Mouse (Mus musculus): Measurements from ENCODE around the gene Cmbl.

Gene Cmbl

DNA sequence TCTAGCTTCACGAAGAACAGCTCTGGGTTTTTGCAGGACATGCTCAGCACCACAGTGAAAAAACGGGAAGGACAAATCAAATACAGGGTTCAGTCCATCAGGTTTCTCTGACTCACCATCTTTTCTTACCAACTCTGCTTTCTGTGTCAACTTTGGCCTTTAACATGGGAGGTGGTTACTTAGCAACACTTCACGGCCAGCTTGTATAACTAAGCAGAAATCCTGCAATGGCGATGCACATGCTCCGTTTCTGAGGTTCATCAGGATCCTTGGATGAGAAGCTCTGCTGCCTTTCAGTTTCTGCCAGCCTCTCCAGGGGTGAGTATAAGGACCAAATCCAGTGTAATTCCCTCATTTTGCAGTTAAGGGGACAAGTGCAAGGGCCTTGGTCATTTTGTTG, at the start of gene Cmbl:
Gene Cmbl (plus strand): TSS at position 206 of the 400 bp plus-strand sequence.
- DNase-seq (ENCODE audit: low read depth, low spot score): no peak

DNA sequence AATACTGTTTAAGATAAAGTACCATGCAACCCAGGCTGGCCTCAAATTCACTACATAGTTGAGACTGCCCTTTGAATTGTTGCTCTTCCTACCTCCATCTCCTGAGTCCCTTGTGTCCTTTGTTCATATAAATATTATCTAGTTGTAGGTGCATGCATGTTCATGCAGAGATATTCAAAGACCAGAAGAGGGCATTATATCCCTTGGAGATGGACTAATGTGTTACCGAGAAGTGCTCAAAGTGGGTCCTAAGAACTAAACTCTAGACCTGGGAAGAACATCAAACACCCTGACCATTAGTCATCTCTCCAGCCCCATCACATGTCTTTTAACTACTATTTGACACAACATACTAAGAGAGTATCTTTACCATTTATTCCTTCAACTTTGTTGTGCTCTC, 48.0 kb upstream of the Cmbl start:
- no peak for DNase-seq (ENCODE audit: low read depth, low spot score)

DNA sequence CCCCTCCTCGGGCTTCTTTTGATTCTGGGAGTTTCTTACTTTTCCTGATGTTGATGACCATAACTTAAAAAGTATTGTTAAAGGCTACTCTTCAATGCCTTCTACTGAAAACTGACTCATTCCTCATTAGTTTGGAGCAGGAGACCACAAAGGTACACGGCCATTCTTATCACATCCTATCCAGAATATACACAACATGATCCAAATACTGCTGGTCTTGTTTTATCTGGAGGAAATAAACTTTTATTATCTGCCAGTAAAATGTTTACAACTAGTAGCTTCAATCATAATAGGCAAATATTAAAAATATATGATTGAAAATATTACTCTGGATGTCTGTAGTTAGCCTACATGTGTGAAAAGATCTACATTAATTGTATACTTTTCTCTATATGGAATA, 46.8 kb upstream of the Cmbl start:
- no peak for DNase-seq (ENCODE audit: low read depth, low spot score)

GRCm38 (mm10) chr15:31519000-31519399, 46.2 kb upstream of the Cmbl start:
- peak; percentile 21 for DNase-seq (ENCODE audit: low read depth, low spot score)

DNA sequence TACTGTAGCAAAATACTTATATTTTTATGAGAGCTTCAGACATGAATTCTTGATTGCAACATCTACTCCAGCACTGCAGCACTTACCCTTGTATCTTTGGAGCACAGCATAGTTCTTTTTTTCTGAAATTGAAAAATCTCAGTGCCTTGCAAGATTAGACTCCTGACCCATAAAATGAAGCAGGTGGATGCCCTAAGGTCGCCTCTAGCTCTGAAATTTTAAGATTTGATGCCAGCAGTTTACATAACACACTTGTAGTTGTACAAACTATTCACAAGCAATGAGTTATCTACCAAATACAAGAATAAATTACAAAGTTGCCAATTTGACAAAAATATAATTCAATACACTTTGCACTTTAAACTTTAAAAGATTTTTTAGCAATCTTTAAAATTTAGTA, 38.7 kb upstream of the Cmbl start:
- DNase-seq (ENCODE audit: low read depth, low spot score): no peak

GRCm38 (mm10) chr15:31528477-31528876, 36.7 kb upstream of the Cmbl start:
- no peak for DNase-seq (ENCODE audit: low read depth, low spot score)

DNA sequence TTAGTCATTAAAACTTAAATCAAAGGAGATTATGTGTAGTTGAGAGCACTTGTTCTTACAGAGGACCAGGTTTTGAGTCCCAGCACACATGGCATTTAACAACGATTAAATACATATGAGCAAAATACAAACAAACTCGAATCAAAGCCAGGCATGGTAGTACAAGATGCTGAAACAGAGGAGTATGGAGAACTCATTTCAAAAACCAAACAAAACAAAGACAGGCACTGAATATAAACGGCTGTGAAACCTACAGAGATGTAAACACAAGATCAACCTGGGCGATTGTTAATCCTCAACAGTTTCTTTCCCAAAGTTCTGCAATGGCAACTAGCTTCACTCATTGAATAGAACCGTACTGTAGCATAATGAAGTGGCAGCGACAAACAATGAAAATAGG, 36.1 kb upstream of the Cmbl start:
- DNase-seq (ENCODE audit: low read depth, low spot score): no peak

- no peak for DNase-seq (ENCODE audit: low read depth, low spot score)
Observed at GRCm38 (mm10) chr15:31529811-31530658, 35.2 kb upstream of the Cmbl start.

DNA sequence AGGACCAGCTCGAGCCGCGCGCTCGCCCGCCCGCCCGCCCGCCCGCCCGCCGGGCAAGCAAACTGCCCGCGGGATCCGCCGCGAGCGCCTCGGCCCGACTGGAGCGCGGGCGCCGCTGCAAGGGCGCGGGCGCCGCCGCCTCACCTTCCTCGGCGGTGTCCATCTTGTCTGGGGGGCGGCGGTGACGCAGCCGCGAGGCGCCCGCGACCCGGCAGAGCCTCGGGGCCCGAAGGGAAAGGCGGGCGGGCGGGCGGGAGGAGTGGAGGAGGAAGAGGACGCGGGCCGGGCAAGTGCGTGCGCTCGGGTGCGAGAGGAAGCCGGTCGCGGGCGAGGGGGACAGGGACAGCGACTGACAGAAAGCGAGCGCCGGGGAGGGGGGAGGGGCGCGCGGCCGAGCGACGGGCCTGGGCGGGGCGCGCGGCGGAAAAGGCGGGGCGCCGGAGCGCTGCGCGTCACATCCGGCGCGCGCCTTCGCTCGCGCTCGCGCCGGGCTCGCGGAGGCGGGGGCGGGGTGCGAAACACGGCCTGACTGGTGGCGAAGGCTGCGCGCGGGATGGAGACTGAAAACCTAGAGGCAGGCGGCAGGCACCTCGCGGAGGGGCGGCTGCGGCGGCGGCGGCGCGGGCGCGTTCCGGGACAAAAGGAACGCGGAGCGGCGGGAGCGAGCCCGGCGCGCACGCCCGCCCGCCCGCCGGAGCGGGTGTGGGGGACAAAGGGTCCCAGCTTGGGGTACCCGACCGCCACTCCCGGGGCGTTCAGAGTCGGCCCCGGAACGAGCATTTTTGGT, 34.3 kb upstream of the Cmbl start, which contains the start of gene March6:
Gene March6 (minus strand): TSS at position 395 of the 787 bp plus-strand sequence.
- peak; percentile 95 for DNase-seq (ENCODE audit: low read depth, low spot score)

GRCm38 (mm10) chr15:31531446-31532330, 33.5 kb upstream of the Cmbl start:
- no peak for DNase-seq (ENCODE audit: low read depth, low spot score)

GRCm38 (mm10) chr15:31532331-31533021, 32.7 kb upstream of the Cmbl start:
- no peak for DNase-seq (ENCODE audit: low read depth, low spot score)

DNA sequence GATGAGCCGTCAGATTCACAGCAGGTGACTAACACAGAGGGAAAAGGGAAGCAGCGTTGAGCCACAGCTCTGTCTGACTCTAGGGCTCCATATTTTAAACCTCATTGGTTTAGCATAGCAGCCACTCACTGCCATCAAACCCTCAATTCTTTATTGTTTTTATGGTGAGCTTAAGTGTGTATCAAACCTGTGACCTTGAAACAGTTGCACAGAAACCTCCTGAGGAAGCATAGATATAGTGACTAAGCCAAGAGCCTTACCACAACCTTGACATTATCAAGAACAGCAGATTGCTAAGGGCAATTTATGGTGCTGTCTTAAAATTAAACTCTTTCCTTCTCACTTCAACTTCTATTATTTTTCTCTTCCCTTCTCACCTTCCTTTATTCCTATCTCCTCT, 31.7 kb upstream of the Cmbl start:
- no peak for DNase-seq (ENCODE audit: low read depth, low spot score)

GRCm38 (mm10) chr15:31534421-31535258, 30.5 kb upstream of the Cmbl start:
- DNase-seq (ENCODE audit: low read depth, low spot score): no peak

GRCm38 (mm10) chr15:31535259-31535855, 29.8 kb upstream of the Cmbl start:
- no peak for DNase-seq (ENCODE audit: low read depth, low spot score)

GRCm38 (mm10) chr15:31536051-31536737, 29.0 kb upstream of the Cmbl start:
- DNase-seq (ENCODE audit: low read depth, low spot score): peak; percentile 79

DNA sequence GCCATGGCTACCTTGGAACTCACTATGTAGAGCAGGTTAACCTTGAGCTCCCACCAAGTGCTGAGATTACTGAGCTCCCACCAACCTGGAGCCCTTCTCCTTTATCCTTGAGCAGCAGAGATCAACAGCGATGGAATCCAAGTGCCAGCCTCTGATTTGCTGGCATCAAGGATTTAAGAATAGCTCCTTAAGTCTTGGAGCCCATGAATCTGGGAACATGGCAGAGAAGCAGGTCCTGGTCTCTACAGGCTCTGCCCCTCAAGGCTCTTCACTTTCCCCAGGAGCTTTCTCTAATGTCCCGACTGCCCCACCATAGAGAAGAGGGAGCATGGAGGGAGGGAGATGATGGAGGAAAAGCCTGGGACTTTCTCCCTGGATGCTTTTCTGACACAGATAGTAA, 27.5 kb upstream of the Cmbl start:
- DNase-seq (ENCODE audit: low read depth, low spot score): no peak

- DNase-seq (ENCODE audit: low read depth, low spot score): no peak
Observed at GRCm38 (mm10) chr15:31538346-31538745, 26.8 kb upstream of the Cmbl start.

GRCm38 (mm10) chr15:31539643-31540512, 25.3 kb upstream of the Cmbl start:
- DNase-seq (ENCODE audit: low read depth, low spot score): no peak

Data from ZHBTc4 (cell line).